Mouse (Mus musculus) heart, embryonic 14.5 days (tissue): ENCODE data around the gene Ssb. TPM values are rescaled to one million over a fixed set of nuclear protein-coding genes. Genes with fewer than 3 reads are reported as not detected.

Experiments
- ATAC-seq: fragments of 200-750 bp; cut with Nextera tagmentation; 2 replicates; pipeline ENCODE4 v1.8.0; 2017; ENCODE audit warnings: low read depth, moderate TSS enrichment; ENCODE audit not compliant: insufficient number of reproducible peaks, insufficient read depth, low FRiP score
- H3K27ac ChIP-seq, 2 experiments: fragments of 200-500 bp in 1 of 2; fragments of 300-500 bp in 1 of 2; sonication (generic) in 1 of 2; replicated peaks in 1 of 2; 2 replicates each; pipeline ENCODE4 v1.5.1; 2012 to 2014; ENCODE audit warnings: low read depth in 2 of 2, low read length in 2 of 2, control low read depth in 1 of 2, mild to moderate bottlenecking in 1 of 2, mixed read lengths in 1 of 2; ENCODE audit not compliant: control insufficient read depth in 1 of 2, insufficient read depth in 1 of 2
- H3K27me3 ChIP-seq: fragments of 300-500 bp; sonication (generic); 2 replicates; pipeline ENCODE4 v1.6.1; 2014; ENCODE audit warnings: mild to moderate bottlenecking, low read length, control low read depth; ENCODE audit not compliant: control insufficient read depth, insufficient read depth
- H3K36me3 ChIP-seq: fragments of 300-500 bp; sonication (generic); 2 replicates; pipeline ENCODE4 v1.6.1; 2014; ENCODE audit warnings: mild to moderate bottlenecking, control low read depth, low read length, mixed read lengths; ENCODE audit not compliant: control insufficient read depth, insufficient read depth
- H3K4me1 ChIP-seq, 2 experiments: fragments of 200-500 bp in 1 of 2; fragments of 300-500 bp in 1 of 2; sonication (generic) in 1 of 2; 2 replicates each; pipeline ENCODE4 v1.6.1; 2012 to 2014; ENCODE audit warnings: low read length in 2 of 2, control low read depth in 1 of 2, mixed read lengths in 1 of 2; ENCODE audit not compliant: control insufficient read depth in 2 of 2, insufficient read depth in 2 of 2
- H3K4me2 ChIP-seq: fragments of 300-500 bp; sonication (generic); 2 replicates; pipeline ENCODE4 v1.6.1; 2014; ENCODE audit warnings: mild to moderate bottlenecking, low read length
- H3K4me3 ChIP-seq, 2 experiments: fragments of 200-500 bp in 1 of 2; fragments of 300-500 bp in 1 of 2; sonication (generic) in 1 of 2; 2 replicates each; pipeline ENCODE4 v1.5.1; 2012 to 2014; ENCODE audit warnings: low read length in 2 of 2, mild to moderate bottlenecking in 2 of 2, control low read depth in 1 of 2, low read depth in 1 of 2, moderate library complexity in 1 of 2; ENCODE audit not compliant: control insufficient read depth in 1 of 2, insufficient read depth in 1 of 2
- H3K9ac ChIP-seq: fragments of 300-500 bp; sonication (generic); 2 replicates; pipeline ENCODE4 v1.6.1; 2014; ENCODE audit warnings: mild to moderate bottlenecking, low read length
- H3K9me3 ChIP-seq: fragments of 300-500 bp; sonication (generic); 2 replicates; pipeline ENCODE4 v1.6.1; 2016; ENCODE audit warnings: low read length, control low read depth; ENCODE audit not compliant: control insufficient read depth
- WGBS: fragments of 180-500 bp; shearing (Covaris S2); extraction: QIAGEN DNeasy Blood & Tissue Kit; methylation state at CpG from one replicate; pipeline ENCODE4 v1.1.7; 2014; 5-methylcytosine and 5-hydroxymethylcytosine counted together
- polyA plus RNA-seq: library from polyadenylated mRNA; unstranded; fragments of >200 nt; fragmentation: Nextera tagmentation; extraction: Ambion mirVana; gene quantifications from 2 replicates; pipeline ENCODE4 v1.2.1, GENCODE M21; 2014

The Ssb gene
- polyA plus RNA-seq, 1 experiment from 2014 or later, result 186 TPM

- 37% methylated on average over 6 of the region's 6 CpGs for WGBS
- ATAC-seq, result no peak
Observed at GRCm38 (mm10) chr2:69840261-69840660, 21.1 kb upstream of the Ssb start.

DNA sequence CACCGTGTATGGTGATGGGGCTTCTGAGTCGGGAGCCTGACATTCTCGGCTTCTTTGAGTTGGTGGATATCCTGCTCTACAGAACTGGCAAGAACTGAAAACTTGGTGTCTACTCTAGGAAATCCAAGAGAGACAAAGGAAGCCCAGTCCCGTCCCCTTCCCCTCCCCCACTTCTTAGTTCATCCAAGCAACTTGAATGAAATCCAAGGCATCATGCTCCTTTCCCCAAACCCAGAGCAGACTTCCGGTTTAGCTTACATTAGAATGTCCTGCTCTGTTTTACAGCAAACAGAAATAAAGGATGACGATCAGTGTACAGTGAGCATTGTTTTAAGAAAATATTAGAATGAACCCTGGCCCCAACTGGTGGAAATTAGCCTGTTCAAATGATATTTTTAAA, 12.1 kb upstream of the Ssb start:
- ATAC-seq, result no peak
- Histone ChIP-seq H3K27me3 (no peaks in the 10 kb centered on the region), H3K4me1 (peaks cover 0 to 2% of the 10 kb centered on the region in 2 experiments; a peak in 2 of 4 replicates), H3K9me3 (no peaks in the 10 kb centered on the region), H3K9ac (no peak overlapping the region), H3K4me2 (no peak overlapping the region), H3K36me3 (no peaks in the 10 kb centered on the region), H3K27ac (peak overlapping the region; percentile 64 to 72), H3K4me3 (no peak overlapping the region)
- 66% methylated on average over 6 of the region's 6 CpGs for WGBS

More at GRCm38 (mm10) chr2:69840261-69840660, 21.1 kb upstream of the Ssb start:
- Histone ChIP-seq H3K36me3 (peaks cover 21% of the 10 kb centered on the region), H3K27ac (no peak overlapping the region), H3K4me1 (no peaks in the 10 kb centered on the region), H3K9ac (no peak overlapping the region), H3K9me3 (no peaks in the 10 kb centered on the region), H3K27me3 (no peaks in the 10 kb centered on the region), H3K4me2 (no peak overlapping the region), H3K4me3 (no peak overlapping the region)

DNA sequence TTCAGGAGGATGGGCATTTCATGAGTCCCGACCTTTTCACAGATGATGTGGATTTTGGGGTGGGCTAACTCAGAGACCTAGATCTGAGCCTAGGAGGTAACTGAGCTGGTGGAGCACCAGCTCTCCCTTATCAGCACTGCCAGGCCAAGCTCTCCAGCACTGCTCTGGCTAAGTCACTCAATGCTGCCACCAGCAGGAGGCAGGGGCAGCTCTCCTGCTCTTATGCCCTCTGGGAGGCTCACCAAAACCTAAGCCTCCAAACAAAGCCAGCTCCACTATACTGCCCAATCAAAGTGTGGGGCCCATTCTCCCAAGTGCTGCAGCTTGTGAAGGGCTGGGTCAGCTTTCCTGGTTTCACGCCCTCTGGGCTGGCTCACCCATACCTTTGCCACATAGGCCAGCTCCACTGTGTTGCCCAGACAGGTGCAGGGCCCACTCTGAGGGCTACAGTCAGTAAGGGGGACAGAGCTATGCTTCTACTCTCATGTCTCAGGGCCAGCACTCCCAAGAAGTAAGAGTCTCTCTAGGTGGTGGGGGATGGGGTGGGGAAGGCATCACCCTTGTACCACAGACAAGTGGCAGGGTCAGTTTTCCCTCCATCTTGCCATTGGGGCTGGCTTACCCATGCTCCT, 9.8 kb upstream of the Ssb start:
- Histone ChIP-seq H3K36me3 (no peaks in the 10 kb centered on the region), H3K4me1 (peaks cover 0 to 2% of the 10 kb centered on the region in 2 experiments; a peak in 2 of 4 replicates), H3K9ac (no peak overlapping the region), H3K9me3 (no peaks in the 10 kb centered on the region), H3K27me3 (no peaks in the 10 kb centered on the region), H3K4me3 (no peak overlapping the region), H3K4me2 (no peak overlapping the region), H3K27ac (no peak overlapping the region)
- WGBS, result 73% methylated on average over 2 of the region's 2 CpGs
- ATAC-seq, result no peak

GRCm38 (mm10) chr2:69856392-69856791, 5.0 kb upstream of the Ssb start:
- Histone ChIP-seq H3K4me1 (no peaks in the 10 kb centered on the region), H3K4me3 (no peak overlapping the region), H3K27ac (no peak overlapping the region), H3K9ac (no peak overlapping the region), H3K27me3 (no peaks in the 10 kb centered on the region), H3K36me3 (no peaks in the 10 kb centered on the region), H3K9me3 (no peaks in the 10 kb centered on the region), H3K4me2 (no peak overlapping the region)
- WGBS, result 29% methylated on average over 8 of the region's 8 CpGs
- ATAC-seq, result no peak

DNA sequence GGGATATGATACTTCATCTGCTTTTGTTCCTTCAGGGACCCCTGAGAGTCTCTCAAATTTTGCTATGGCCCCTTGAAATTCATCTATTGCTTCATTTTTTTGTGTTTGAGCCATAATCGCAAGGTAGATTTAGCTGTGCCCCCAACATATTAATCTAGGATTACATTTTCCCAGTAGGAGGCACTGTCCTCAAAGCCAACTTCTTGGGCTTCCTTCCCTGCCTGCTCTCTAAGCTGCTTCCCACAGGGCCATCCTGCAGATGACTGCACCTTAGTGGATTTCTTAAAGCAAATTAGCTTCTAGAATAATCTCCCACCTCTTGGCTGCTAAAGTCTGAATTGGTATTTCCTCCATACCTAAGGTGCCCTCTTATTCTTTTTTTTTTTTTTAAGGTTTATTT, 3.5 kb upstream of the Ssb start:
- no peak for ATAC-seq
- no peak overlapping the region for H3K27ac ChIP-seq
- H3K36me3 ChIP-seq, result no peaks in the 10 kb centered on the region
- H3K27me3 ChIP-seq, result no peaks in the 10 kb centered on the region
- WGBS, result 65% methylated on average over 1 of the region's 1 CpGs
- H3K4me2 ChIP-seq, result no peak overlapping the region
- no peak overlapping the region for H3K4me3 ChIP-seq
- peaks cover 0 to 5% of the 10 kb centered on the region in 2 experiments; a peak in 1 of 4 replicates for H3K4me1 ChIP-seq
- no peak overlapping the region for H3K9ac ChIP-seq
- H3K9me3 ChIP-seq, result no peaks in the 10 kb centered on the region

- peak overlapping the region; percentile 70 to 86 for H3K27ac ChIP-seq
- 0 out of 2 replicates have a peak, but pooled peaks have one; percentile 47 for ATAC-seq
- H3K9me3 ChIP-seq, result no peaks in the 10 kb centered on the region
- H3K4me1 ChIP-seq, result peaks cover 0 to 12% of the 10 kb centered on the region in 2 experiments; a peak in 2 of 4 replicates
- WGBS, result 9% methylated on average over 13 of the region's 13 CpGs
- H3K9ac ChIP-seq, result peak overlapping the region; percentile 90
- H3K36me3 ChIP-seq, result peaks cover 22% of the 10 kb centered on the region
- no peaks in the 10 kb centered on the region for H3K27me3 ChIP-seq
- H3K4me3 ChIP-seq, result peak overlapping the region; percentile 80 to 100
- H3K4me2 ChIP-seq, result peak overlapping the region; percentile 80
Observed at GRCm38 (mm10) chr2:69860972-69861452, 350 bp upstream of the Ssb start.

DNA sequence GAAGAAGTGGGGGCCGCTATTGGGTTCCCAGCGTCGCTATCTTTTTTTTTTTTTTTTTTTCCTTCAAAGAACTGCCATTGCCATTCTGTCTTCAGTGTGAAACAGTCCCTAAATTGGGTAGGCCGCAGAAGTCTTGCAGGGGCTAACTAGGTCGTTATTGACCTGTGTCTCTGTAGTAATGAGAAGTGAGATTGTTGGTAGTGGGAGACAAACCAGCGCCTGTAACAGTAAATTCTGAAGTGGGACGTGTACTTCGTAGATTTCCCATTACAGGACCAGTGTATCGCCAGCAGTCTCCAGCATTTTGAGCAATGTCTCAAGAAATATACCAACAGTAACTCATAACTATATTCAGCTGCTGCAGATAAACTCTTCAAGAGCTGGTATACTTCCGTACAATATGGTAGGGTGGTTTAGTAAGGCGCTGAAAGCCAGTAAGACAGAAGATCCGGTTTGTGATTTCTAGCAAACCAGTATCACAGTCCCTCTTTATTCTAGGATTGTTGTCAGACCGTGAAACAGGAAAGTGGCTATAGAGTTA, 825 bp downstream of the Ssb start:
- Histone ChIP-seq H3K36me3 (peaks cover 34% of the 10 kb centered on the region), H3K4me2 (peak overlapping the region; percentile 80), H3K27ac (peak overlapping the region in 1 of 2 experiments; percentile 86; a peak in 3 of 4 replicates), H3K9me3 (no peaks in the 10 kb centered on the region), H3K4me3 (peak overlapping the region; percentile 80 to 100), H3K4me1 (peaks cover 0 to 12% of the 10 kb centered on the region in 2 experiments; a peak in 2 of 4 replicates), H3K27me3 (no peaks in the 10 kb centered on the region), H3K9ac (peak overlapping the region; percentile 90)
- WGBS, result 2% methylated on average over 13 of the region's 13 CpGs
- ATAC-seq, result no peak
